Mouse (Mus musculus): ENCODE measurements around the gene Fam126a. TPM values are rescaled to one million over a fixed set of nuclear protein-coding genes. Genes with fewer than 3 reads are reported as not detected.

Fam126a gene
- 10 to 100 TPM; 17.3 to 20.5 (median 18.6) TPM for total RNA-seq (2022)

GRCm38 (mm10) chr5:24030579-24030969 is at the start of gene Fam126a:
Gene Fam126a (minus strand): TSS chr5:24030690.
- peak; percentile 75 to 94 for DNase-seq (ENCODE audit: low spot score in 2 of 2)

GRCm38 (mm10) chr5:24078420-24079179 is 48.1 kb upstream of the Fam126a start:
- no peak for DNase-seq (ENCODE audit: low spot score in 2 of 2)

- no peak for DNase-seq (ENCODE audit: low spot score in 2 of 2)
These were observed 47.3 kb upstream of the Fam126a start for GRCm38 (mm10) chr5:24077739-24078306.

GRCm38 (mm10) chr5:24076986-24077718 is 46.7 kb upstream of the Fam126a start:
- peak; percentile 43 to 62 for DNase-seq (ENCODE audit: low spot score in 2 of 2)

- DNase-seq (ENCODE audit: low spot score in 2 of 2), result no peak
These were observed 41.5 kb upstream of the Fam126a start for GRCm38 (mm10) chr5:24072031-24072430.

GRCm38 (mm10) chr5:24068955-24069354 is 38.5 kb upstream of the Fam126a start:
- DNase-seq (ENCODE audit: low spot score in 2 of 2), result no peak

- DNase-seq (ENCODE audit: low spot score in 2 of 2), result no peak
These were observed 33.1 kb upstream of the Fam126a start for GRCm38 (mm10) chr5:24063545-24063944.

- DNase-seq (ENCODE audit: low spot score in 2 of 2), result no peak
These were observed 32.5 kb upstream of the Fam126a start for GRCm38 (mm10) chr5:24063034-24063433.

- DNase-seq (ENCODE audit: low spot score in 2 of 2), result no peak
These were observed 30.5 kb upstream of the Fam126a start for GRCm38 (mm10) chr5:24060949-24061348.

GRCm38 (mm10) chr5:24057592-24057991 is 27.1 kb upstream of the Fam126a start:
- DNase-seq (ENCODE audit: low spot score in 2 of 2), result no peak

- DNase-seq (ENCODE audit: low spot score in 2 of 2), result no peak
These were observed 26.4 kb upstream of the Fam126a start for GRCm38 (mm10) chr5:24056865-24057264.

GRCm38 (mm10) chr5:24054382-24054781 is 23.9 kb upstream of the Fam126a start:
- DNase-seq (ENCODE audit: low spot score in 2 of 2), result no peak

- no peak for DNase-seq (ENCODE audit: low spot score in 2 of 2)
These were observed 23.0 kb upstream of the Fam126a start for GRCm38 (mm10) chr5:24053245-24054190.

- no peak for DNase-seq (ENCODE audit: low spot score in 2 of 2)
These were observed 21.5 kb upstream of the Fam126a start for GRCm38 (mm10) chr5:24051755-24052675.

GRCm38 (mm10) chr5:24047821-24048220 is 17.3 kb upstream of the Fam126a start:
- DNase-seq (ENCODE audit: low spot score in 2 of 2), result no peak

GRCm38 (mm10) chr5:24047001-24047400 is 16.5 kb upstream of the Fam126a start:
- no peak for DNase-seq (ENCODE audit: low spot score in 2 of 2)

- peak in 1 of 2 experiments; percentile 54 for DNase-seq (ENCODE audit: low spot score in 2 of 2)
These were observed 15.6 kb upstream of the Fam126a start for GRCm38 (mm10) chr5:24045998-24046631.

GRCm38 (mm10) chr5:24044387-24044786 is 13.9 kb upstream of the Fam126a start:
- DNase-seq (ENCODE audit: low spot score in 2 of 2), result no peak

- DNase-seq (ENCODE audit: low spot score in 2 of 2), result no peak
These were observed 12.9 kb upstream of the Fam126a start for GRCm38 (mm10) chr5:24043367-24043766.

Measured in left cerebral cortex, adult 8-10 months (tissue).